Mouse (Mus musculus) MEL (cell line): ENCODE measurements around the gene Clec4b2.

ENCODE experiments used
- GABPA ChIP-seq: IDR thresholded peaks from 2 replicates; pipeline ENCODE4 v1.6.1; 2012; ENCODE audit warnings: low read depth, mild to moderate bottlenecking, inconsistent platforms, low read length, improper control_type of control experiment, moderate library complexity
- GATA1 ChIP-seq: IDR thresholded peaks from 2 replicates; pipeline ENCODE4 v1.6.1; 2011; ENCODE audit warnings: low read depth, low read length, improper control_type of control experiment
- HCFC1 ChIP-seq: IDR thresholded peaks from 2 replicates; pipeline ENCODE4 v1.6.1; 2012; ENCODE audit warnings: low read depth, mild to moderate bottlenecking, inconsistent platforms, low read length, improper control_type of control experiment, moderate library complexity
- KAT2A ChIP-seq: conservative IDR thresholded peaks from 2 replicates; pipeline ENCODE4 v1.6.1; 2012; ENCODE audit warnings: low read depth, low read length, improper control_type of control experiment, inconsistent platforms
- MAFK ChIP-seq: IDR thresholded peaks from 2 replicates; pipeline ENCODE4 v1.6.1; 2011; ENCODE audit warnings: low read depth, mild to moderate bottlenecking, low read length, improper control_type of control experiment, borderline replicate concordance
- MAZ ChIP-seq: IDR thresholded peaks from 2 replicates; pipeline ENCODE4 v1.6.1; 2012; ENCODE audit warnings: low read depth, mild to moderate bottlenecking, inconsistent platforms, low read length, improper control_type of control experiment
- MEF2A ChIP-seq: IDR thresholded peaks from 2 replicates; pipeline ENCODE4 v1.6.1; 2014; ENCODE audit warnings: low read depth, mild to moderate bottlenecking, inconsistent platforms, low read length, improper control_type of control experiment; ENCODE audit not compliant: poor library complexity, insufficient replicate concordance, severe bottlenecking; ENCODE audit errors: extremely low read depth
- NRF1 ChIP-seq: IDR thresholded peaks from 2 replicates; pipeline ENCODE4 v1.6.1; 2014; ENCODE audit warnings: low read depth, mild to moderate bottlenecking, inconsistent platforms, low read length, improper control_type of control experiment, moderate library complexity; ENCODE audit not compliant: poor library complexity, insufficient read depth, severe bottlenecking
- POLR2A ChIP-seq, 2 experiments: IDR thresholded peaks; 2 replicates each; pipeline ENCODE4 v1.6.1; 2011 to 2012; ENCODE audit warnings: low read length in 2 of 2, mild to moderate bottlenecking in 2 of 2, control low read depth in 1 of 2, improper control_type of control experiment in 1 of 2, low read depth in 1 of 2, moderate library complexity in 1 of 2; ENCODE audit not compliant: control insufficient read depth in 1 of 2, insufficient read depth in 1 of 2, poor library complexity in 1 of 2
- POLR2AphosphoS2 ChIP-seq: IDR thresholded peaks from 2 replicates; pipeline ENCODE4 v1.6.1; 2011; ENCODE audit warnings: low read length, improper control_type of control experiment
- SIN3A ChIP-seq: IDR thresholded peaks from 2 replicates; pipeline ENCODE4 v1.6.1; 2012; ENCODE audit warnings: low read length, improper control_type of control experiment, inconsistent platforms
- SMC3 ChIP-seq: IDR thresholded peaks from 2 replicates; pipeline ENCODE4 v1.6.1; 2011; ENCODE audit warnings: low read depth, low read length, improper control_type of control experiment
- TBP ChIP-seq: IDR thresholded peaks from 2 replicates; pipeline ENCODE4 v1.8.0; 2011; ENCODE audit warnings: low read depth, low read length, improper control_type of control experiment

DNA sequence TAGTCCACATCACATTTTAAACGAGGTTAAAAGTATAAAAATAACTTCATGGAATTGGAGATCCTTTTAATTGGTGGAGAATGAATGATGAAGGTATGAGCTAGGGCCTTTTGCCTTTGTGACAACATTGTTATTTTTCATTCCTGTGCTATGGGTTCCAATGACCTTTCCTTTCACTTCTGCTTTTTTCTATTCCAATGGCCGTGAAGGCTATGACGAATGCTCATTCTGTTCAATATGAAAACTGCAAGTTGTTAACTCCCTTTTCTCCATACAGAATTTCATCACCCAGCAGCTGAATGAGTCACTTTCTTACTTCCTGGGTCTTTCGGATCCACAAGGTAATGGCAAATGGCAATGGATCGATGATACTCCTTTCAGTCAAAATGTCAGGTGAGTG is 71.5 kb downstream of the Clec4b2 start:
- TF ChIP-seq MAFK (no peak), SIN3A (no peak), HCFC1 (no peak), POLR2A (IDR thresholded peaks at IDR 0.05; ENCODE audit: control insufficient read depth in 1 of 2, insufficient read depth in 1 of 2, low read depth in 1 of 2, low read length in 2 of 2, poor library complexity in 1 of 2) (no peak), GATA1 (no peak), TBP (no peak), POLR2AphosphoS2 (no peak), SMC3 (no peak), KAT2A (no peak), MEF2A (no peak), MAZ (no peak), GABPA (no peak), NRF1 (no peak)
